Mouse (Mus musculus): ENCODE measurements at regions not wholly inside any gene's neighbourhood (a gene's known extent, or its start where the extent isn't known, plus 50 kb on each side); places are given as distances from the start of the nearest gene placed in this dataset.

DNA sequence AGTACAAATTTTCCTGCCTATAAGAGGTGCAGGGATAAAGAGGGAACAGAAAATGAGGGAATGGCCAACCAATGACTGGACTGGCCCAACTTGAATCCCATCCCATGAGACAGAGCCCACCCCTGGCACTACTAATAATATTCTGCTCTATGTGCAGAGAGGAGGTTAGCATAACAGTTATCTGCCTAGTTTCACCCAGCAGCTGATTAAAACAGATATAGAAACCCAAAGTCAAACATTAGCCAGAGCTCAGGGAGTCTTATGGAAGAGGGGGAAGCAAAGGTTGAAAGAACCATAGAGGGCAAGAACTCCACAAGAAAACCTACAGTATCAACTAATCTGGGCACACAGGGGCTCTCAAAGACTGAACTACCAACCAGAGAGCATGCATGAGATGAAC lies 138.9 kb upstream of the Sox11 start:
- DNase-seq, result no peak

DNA sequence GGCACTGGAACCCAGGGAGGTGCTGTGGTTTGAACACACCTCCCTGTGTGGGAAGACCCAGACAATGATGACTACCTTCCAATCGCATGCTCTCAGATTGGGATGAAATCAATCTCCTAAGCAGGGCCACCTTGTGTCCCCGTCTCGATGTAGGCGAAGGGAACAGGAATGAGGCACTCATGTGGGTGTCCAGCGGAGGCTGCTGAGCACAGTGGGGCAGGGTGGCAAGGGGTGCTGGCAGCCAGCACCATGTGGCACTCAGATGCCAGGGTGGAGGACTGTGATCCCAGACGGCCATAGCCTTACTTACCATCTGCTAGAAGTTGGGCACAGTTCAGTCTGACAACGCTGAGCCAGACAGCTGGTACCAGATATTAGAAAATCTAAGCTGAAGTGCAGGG lies 137.2 kb upstream of the Sox11 start:
- DNase-seq, result no peak

DNA sequence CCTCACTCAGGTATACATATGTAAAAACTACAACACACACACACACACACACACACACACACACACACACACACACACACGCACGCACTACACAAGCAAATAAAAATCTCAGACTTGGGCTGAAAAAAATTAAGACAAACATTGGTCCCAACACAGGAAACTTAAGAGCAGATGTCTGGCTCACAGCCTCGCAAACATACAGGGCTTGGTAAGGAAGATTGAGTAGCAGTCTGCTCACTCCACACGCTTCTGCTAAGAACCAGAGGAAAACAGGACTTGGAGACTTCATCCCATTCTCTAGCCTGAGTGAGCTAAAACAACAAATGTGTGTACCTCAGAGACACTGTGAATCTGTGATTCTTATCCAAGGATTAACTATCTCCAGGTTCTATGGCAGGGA lies 132.3 kb upstream of the Sox11 start:
- no peak for DNase-seq

DNA sequence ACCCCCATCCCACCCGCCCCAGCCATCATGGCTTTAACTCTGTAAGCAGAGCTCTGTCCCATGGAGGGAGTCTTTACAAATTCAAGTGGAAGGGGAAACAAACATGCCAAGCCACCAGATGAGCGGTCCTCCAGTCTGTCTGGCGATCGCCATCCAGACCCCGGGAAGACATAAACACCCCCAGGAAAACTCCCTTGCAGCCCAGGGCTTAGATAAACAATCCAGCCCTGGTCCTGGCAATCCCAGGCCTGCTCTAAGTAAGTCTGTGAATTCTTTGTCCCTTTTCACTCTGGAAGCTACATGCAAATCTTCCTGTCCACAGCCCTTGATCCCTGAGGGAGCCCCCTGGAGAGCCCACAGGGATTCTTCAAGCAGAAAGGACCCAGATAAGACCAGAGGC lies 129.2 kb upstream of the Sox11 start:
- DNase-seq, result no peak

DNA sequence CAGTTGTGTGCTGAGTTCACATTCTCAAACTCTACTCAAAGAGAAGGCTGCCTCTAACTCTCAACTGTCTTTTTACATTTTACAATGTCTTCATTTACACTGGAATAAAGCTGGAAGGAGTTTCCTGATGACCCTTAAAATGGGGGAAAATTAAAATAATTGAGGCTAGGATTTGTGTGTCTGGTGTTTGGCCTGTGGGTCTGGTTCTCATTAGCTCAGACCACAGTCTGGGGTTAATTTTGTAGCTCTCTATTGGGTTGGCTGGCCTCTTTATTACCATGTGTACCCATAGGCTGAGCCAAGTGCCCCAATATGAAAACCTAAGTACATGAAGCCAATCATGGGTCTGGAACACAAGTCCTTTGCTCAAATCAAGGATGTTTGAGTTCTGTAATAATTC lies 128.0 kb upstream of the Sox11 start:
- no peak for DNase-seq

DNA sequence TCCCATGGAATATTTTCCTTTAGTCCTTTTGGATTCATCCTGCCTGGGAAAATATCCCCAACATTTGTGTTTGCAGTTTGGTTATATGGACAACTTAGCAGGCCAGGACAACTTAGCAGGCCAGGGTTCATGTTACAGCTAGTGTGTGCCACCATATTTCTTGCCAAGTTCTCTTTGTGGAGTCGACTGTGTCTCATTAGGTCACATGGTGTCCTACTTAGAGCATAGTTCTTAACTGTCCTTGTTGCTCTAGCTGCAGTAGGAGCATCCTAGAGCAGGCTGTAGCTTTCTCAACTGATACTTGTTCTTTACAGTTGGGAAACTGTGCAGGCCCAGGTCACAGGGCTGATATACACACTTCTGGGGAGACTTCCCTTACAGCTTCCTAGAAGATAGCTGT lies 126.4 kb upstream of the Sox11 start:
- no peak for DNase-seq

DNA sequence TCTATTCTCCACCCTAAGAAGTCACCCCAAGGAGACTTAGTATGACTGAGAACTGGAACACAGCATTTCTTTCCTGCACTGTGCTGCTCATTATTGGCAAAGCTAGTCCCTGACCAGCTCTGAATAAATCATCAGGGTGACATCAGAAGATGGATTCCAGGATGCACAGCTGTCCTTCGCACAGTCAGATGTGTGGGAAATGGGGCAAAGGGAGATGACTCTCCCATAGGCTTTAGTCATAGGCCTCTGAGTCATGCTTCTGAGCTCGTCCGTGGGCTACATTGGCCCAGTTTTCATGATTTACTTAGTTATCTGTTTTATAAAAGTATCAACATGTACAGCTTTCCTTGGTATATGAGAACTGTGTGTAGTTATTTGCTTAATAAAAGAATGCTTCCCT lies 125.8 kb upstream of the Sox11 start:
- DNase-seq, result peak; percentile 48

DNA sequence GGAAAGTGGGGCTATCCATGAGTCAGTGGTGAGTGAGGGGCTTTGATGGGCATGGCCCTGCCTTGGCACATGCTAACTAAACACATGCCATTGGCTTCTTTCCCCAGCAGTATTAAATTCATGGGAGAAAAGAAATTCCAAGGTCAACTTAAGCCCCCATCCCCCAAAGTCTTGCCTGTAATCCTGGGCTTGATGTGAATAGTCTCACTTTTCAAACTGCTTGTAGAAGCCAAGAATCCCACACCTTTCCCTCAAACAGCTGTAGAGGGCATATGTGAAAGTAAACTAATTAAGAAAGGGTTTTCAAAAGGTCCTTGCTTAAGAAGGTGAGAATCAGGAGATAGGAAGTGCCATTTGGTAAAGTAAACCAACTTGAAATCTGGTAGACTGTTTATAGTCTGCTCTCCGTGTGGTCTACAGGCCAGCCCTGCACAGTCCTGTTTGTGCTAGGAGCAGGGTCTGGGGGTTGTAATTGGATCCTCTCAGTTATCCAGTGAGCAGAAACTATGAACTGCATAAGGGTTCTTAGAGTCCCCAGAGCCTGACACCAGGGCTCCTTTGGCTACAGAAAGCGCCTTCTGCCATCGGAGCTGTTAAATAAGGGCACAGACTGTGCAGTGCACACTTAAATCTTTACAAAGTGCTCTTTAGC lies 123.3 kb upstream of the Sox11 start:
- no peak for DNase-seq

DNA sequence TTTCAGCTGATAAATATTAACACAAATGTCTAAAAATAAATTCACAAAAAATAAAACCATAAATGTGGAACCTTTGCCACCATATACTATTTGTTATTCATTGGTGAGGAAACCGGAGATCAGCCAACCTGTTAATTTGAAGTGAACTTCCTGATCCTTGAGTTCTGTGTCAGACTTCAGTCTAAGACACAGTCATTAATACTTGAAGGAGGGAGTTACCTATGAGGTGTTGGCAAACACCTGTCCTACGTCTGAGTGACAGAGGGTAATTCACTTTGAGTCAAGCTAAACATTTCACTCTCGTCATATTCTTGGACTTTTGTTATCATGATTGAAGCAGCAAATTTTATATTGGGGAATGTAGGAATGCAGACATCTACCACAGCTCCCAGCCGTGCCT lies 116.3 kb upstream of the Sox11 start:
- no peak for DNase-seq

DNA sequence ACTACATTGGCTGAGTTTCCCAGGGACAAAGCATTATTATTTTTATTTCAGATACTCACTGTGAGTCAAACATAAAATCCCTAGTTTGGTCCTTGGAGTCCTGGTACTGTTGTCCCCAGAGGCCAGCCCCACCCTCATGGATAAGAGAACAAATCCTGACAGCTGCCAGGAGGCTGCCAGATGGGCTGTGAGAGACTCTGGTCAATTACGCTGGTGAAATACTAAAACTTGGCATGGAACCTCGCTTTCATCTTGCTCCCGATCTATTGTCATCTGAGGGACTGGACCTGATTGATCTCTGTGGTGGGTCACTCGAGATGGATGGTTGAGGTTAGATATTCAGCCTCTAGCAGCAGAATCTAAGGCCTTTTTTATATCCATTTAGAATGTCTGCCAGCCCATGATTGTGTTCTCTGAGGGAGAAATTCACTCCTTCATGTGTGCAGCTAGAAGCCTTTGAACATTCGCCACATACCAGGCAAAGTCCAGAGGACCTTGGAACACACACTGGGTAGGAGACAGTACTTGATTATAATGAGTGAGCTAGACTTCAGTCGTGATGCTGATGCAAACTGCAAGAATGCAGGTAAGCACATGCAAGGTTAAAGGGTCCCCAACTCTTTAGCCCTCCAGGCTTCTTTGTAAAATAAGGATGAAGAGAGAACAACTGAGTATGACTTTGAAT lies 95.4 kb upstream of the Sox11 start:
- DNase-seq, result no peak

DNA sequence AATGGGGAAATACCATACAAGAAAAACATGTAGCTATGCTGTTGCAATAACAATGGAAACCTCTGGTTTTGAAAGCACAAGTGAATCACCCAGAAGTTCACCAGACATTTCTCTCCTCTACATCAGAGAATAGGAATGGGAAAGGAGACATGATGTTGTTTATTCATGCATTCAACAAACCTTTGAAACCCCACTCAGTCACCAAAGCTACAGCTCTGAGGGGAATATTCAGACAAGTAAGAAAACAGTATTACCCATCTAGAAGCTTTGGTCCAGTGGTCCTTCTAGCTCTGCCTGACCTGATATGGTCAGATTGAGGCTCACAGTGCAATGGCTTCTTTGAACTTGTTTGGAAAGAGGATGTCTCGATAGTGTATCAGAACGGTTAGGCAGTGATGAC lies 89.0 kb upstream of the Sox11 start:
- no peak for DNase-seq

DNA sequence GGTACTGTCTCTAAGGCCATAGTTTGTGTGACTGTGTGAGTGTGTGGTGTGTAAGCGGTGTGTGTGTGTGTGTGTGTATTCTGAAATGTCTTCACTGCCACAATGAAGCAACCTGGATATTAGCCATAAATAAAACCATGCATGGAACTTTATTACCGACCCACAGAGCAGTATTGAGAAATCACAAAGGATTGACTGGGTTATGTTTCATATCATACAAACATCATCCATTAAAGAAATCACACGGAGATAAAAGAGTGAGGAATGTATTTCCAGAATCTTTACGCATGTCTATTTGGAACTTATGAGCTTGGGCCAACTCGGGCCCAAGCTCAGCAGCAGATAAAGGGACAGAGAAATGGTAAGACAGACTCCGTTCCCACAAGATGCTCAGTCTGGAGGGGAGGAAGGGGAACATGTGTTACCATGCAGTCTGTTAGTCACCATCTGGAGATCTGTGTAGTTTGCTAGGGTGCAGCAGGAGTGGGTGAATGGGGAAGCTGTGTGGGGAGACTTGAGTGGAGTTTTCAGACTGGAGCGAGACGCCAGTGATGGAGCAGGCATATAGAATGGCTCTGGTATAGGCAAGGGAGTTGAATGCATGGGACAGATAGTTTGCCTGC lies 75.1 kb upstream of the Sox11 start:
- DNase-seq, result no peak

DNA sequence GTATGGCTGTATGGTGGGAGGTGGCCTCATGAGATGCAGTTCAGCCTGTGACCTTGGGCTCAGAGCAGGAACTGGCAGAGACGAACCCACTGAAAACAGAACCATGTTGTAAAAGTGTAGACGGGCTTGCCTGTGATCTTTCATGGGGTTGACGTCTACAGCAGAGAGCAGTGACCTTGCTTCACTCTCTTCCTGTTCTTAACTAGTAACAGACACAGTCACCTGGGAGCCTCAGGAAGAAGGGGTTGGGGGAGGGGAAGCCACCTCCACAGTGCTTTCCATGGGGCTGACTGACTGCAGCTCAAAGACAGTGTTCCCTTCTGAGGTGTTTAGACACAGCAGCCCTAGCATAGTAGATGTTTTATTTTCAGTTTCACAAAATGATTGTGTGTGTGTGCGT lies 68.2 kb upstream of the Sox11 start:
- DNase-seq, result no peak

DNA sequence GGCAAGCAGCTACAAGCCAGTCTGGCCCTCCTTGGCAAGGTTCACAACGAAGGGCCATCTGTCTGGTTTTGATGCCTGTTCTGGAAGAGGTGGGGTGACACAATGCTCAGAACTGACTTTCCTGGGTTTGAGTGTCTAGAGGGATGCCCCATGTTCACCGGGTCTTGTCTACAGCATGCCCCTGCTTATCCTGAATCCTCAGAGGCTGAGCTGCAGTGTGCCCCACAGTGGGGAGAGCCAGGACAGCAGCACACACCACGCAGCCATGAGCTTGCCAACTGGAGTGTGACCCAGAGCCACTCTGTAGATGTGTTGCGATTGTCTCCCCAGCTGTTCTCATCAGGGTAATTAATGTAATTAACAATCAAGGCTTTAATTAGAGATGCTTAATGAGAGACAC lies 66.1 kb upstream of the Sox11 start:
- no peak for DNase-seq

DNA sequence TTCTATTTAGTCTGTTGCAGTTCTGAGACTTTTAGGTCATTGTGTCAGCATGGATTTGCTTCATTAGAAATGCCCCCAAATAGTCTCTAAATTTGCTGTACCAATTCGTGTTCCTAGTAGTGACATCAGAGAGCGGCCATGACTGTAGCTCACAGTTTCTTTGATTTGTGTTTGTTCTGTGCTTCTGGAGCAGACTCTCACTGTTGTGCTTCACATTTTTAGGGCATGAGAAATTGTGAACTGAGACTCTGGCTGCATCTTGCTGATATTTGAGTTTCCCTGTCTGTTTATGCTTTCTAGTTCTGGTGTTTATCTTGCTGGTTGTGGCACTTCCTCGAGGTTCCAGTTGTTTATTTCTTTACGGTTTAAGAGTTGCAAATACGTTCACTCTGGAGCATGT lies 57.0 kb upstream of the Sox11 start:
- no peak for DNase-seq
